Mouse (Mus musculus) heart, adult 2 months (tissue): ENCODE results near the gene Ing3. TPM values are rescaled to one million over a fixed set of nuclear protein-coding genes. Genes with fewer than 3 reads are reported as not detected.

Source experiments
- DNase-seq, 2 experiments: peaks; one replicate each; pipeline ENCODE4 v3.0.0; 2021
- H3K27ac ChIP-seq: fragments of 200-600 bp; 2 replicates; pipeline ENCODE4 v1.8.1; 2022
- H3K27me3 ChIP-seq: fragments of 200-500 bp; 2 replicates; pipeline ENCODE4 v1.6.1; 2012; ENCODE audit warnings: mild to moderate bottlenecking, low read length, inconsistent platforms, mixed read lengths; ENCODE audit not compliant: control insufficient read depth, insufficient read depth
- H3K36me3 ChIP-seq: fragments of 200-500 bp; 2 replicates; pipeline ENCODE4 v1.6.1; 2012; ENCODE audit warnings: low read length, inconsistent platforms; ENCODE audit not compliant: control insufficient read depth, insufficient read depth
- H3K4me1 ChIP-seq: fragments of 200-500 bp; 2 replicates; pipeline ENCODE4 v1.6.1; 2011; ENCODE audit warnings: low read length; ENCODE audit not compliant: control insufficient read depth, insufficient read depth
- H3K4me3 ChIP-seq: fragments of 200-600 bp; 2 replicates; pipeline ENCODE4 v1.8.1; 2022
- H3K79me2 ChIP-seq: fragments of 200-500 bp; replicated peaks from 2 replicates; pipeline ENCODE4 v1.6.1; 2012; ENCODE audit warnings: mild to moderate bottlenecking, inconsistent platforms, low read length, moderate library complexity, mixed read lengths; ENCODE audit not compliant: control insufficient read depth, insufficient read depth
- H3K9ac ChIP-seq: fragments of 200-500 bp; 2 replicates; pipeline ENCODE4 v1.6.1; 2012; ENCODE audit warnings: low read depth, mild to moderate bottlenecking, control low read depth, inconsistent platforms, low read length, mixed read lengths
- CTCF ChIP-seq: fragments of 200-600 bp; IDR thresholded peaks from 2 replicates; pipeline ENCODE4 v1.8.1; 2022; ENCODE audit warnings: antibody characterized with exemption, mild to moderate bottlenecking, moderate library complexity
- EP300 ChIP-seq: fragments of 200-500 bp; IDR thresholded peaks from 2 replicates; pipeline ENCODE4 v1.6.1; 2011; ENCODE audit warnings: low read depth, low read length, control low read depth; ENCODE audit not compliant: insufficient read depth
- POLR2A ChIP-seq: fragments of 200-500 bp; IDR thresholded peaks from 2 replicates; pipeline ENCODE4 v1.6.1; 2011; ENCODE audit warnings: mild to moderate bottlenecking, low read depth, low read length, control low read depth; ENCODE audit not compliant: insufficient read depth
- whole genome bisulfite sequencing: fragments of 180-500 bp; shearing (Covaris S2); methylation state at CpG from one replicate; pipeline ENCODE4 v1.1.7; 2018; 5-methylcytosine and 5-hydroxymethylcytosine counted together
- intact Hi-C: fragments of 180-260 bp; cut with DNase I; formaldehyde crosslinking; loops from one replicate; pipeline ENCODE4 v1.15.1; 2025
- polyA plus RNA-seq: library from polyadenylated mRNA; depleted of rRNA; stranded (reverse); fragments of >200 nt; gene quantifications from 2 replicates; pipeline ENCODE4 v1.2.3, GENCODE M21; 2012
- total RNA-seq, 2 experiments: library from RNA; stranded (reverse); gene quantifications; 2 replicates each; pipeline ENCODE4 v1.2.3; 2021

Ing3 gene
- total and polyA plus RNA-seq, 3 experiments = 5.1 to 14.9 (median 12.1) TPM

DNA sequence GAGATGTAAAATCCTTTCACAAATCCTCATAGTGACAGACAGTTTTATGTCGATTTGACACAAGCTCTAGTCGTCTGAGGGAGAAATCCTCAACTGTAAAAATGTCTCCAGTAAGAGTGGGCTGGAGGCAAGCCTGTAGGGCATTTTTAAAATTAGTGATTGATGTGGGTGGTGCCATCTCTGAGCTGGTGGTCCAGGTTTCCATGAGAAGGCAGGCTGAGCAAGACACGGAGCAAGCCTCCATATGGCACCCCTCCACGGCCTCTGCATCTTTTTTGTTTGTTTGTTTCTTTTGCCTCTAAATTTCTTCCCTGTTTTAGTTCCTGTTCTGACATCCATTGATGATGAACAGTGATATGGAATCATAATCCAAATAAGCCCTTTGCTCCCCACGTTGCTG is 63.1 kb downstream of the Ing3 start:
- TF ChIP-seq POLR2A (no peak), CTCF (no peak), EP300 (no peak)
- peak overlapping the region; percentile 24 for H3K27ac ChIP-seq
- no peak overlapping the region for H3K9ac ChIP-seq

DNA sequence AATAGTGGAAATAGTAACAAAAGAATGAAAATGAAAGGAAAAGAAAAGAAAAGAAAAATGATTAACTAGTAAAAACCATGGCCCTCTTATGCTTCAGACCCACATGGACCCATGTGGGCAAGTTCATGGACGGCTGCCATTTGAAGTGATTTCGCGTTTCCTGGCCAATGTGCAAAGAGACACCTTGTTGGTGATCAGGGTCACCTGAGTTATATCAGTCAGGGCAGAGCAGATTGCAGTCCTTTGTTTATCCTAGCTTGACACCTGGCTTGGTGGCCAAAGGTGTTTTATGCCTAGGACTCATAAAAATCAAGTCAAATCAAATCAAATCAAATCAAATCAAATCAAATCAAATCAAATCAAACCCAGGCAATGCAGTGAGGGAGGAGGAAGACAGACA is 64.0 kb downstream of the Ing3 start:
- Histone ChIP-seq H3K27ac (no peak overlapping the region), H3K4me1 (peaks cover 14% of the 10 kb centered on the region), H3K36me3 (peaks cover 21% of the 10 kb centered on the region), H3K9ac (no peak overlapping the region), H3K27me3 (no peaks in the 10 kb centered on the region), H3K4me3 (no peak overlapping the region), H3K79me2 (peaks cover 2% of the 10 kb centered on the region; the same call in 1 of the 2 replicates)
- intact Hi-C loops = no loop called here
- DNase-seq = no peak
- WGBS = 95% methylated on average over 3 of the region's 3 CpGs
- TF ChIP-seq CTCF (no peak), POLR2A (no peak), EP300 (no peak)

More for the DNA sequence above, 63.1 kb downstream of the Ing3 start:
- H3K27me3 ChIP-seq = no peaks in the 10 kb centered on the region
- intact Hi-C loops = no loop called here
- H3K79me2 ChIP-seq = peaks cover 2% of the 10 kb centered on the region; the same call in 1 of the 2 replicates
- H3K4me1 ChIP-seq = peaks cover 8% of the 10 kb centered on the region
- no peak for DNase-seq
- H3K4me3 ChIP-seq = no peak overlapping the region
- 72% methylated on average over 5 of the region's 5 CpGs for WGBS
- peaks cover 15% of the 10 kb centered on the region for H3K36me3 ChIP-seq

- intact Hi-C loops = no loop called here
- WGBS = 97% methylated on average over 6 of the region's 6 CpGs
These were observed 65.0 kb downstream of the Ing3 start for GRCm38 (mm10) chr6:22014291-22014911.

GRCm38 (mm10) chr6:22017631-22018030 is 68.3 kb downstream of the Ing3 start:
- TF ChIP-seq CTCF (no peak), EP300 (no peak), POLR2A (no peak)
- H3K4me1 ChIP-seq = peaks cover 19% of the 10 kb centered on the region
- DNase-seq = no peak
- 41% methylated on average over 7 of the region's 7 CpGs for WGBS
- H3K9ac ChIP-seq = no peak overlapping the region
- H3K27me3 ChIP-seq = no peaks in the 10 kb centered on the region
- peak overlapping the region; percentile 82 for H3K27ac ChIP-seq
- peaks cover 4% of the 10 kb centered on the region for H3K79me2 ChIP-seq
- peaks cover 35% of the 10 kb centered on the region for H3K36me3 ChIP-seq
- H3K4me3 ChIP-seq = no peak overlapping the region
- intact Hi-C loops = no loop called here

More at GRCm38 (mm10) chr6:22014291-22014911, 65.0 kb downstream of the Ing3 start:
- Histone ChIP-seq H3K4me1 (peaks cover 18% of the 10 kb centered on the region), H3K27ac (no peak overlapping the region), H3K36me3 (peaks cover 28% of the 10 kb centered on the region), H3K79me2 (peaks cover 2% of the 10 kb centered on the region; the same call in 1 of the 2 replicates), H3K4me3 (no peak overlapping the region), H3K9ac (no peak overlapping the region), H3K27me3 (no peaks in the 10 kb centered on the region)
- TF ChIP-seq POLR2A (no peak), CTCF (no peak)
- DNase-seq = no peak

DNA sequence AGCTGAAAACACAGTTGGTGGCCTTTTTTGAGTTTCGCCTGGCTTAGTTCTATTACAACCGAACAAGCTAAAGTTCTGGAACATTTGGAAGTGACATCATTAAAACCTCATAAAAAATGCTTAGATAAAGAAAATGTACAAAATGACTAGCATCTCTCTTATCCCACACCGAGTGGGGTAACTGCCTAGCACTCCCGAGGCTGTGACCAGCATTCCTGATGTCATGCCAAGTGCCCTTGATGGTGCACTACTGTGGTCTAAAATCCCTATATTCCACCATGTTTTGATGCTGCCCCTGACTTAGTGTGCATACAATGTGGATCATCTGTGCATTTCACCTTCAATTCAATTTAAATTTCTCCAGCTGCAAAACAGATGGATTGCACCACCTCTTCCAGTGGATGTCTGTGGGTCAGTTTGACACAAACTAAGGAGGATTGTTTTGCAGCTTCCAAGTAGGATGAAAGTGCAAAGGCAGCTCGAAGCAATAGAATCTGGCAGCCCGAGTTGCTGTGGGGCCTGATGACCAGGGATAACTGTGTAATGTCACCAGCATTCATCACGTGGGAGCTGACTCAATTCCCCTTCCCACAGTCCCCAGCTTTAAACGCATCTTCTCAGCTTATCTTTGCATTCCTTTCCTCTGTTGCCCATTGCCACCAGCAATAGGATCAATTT is 69.5 kb downstream of the Ing3 start:
- DNase-seq = no peak
- intact Hi-C loops = loop anchor here (1.0 kb wide), 2 partner anchors 18 to 34 kb away; partner anchors contain the start of gene Cped1
- WGBS = 33% methylated on average over 8 of the region's 8 CpGs

GRCm38 (mm10) chr6:22019637-22020036 is 70.3 kb downstream of the Ing3 start:
- peak; percentile 63 to 71 for DNase-seq
- 7% methylated on average over 10 of the region's 10 CpGs for WGBS
- peak overlapping the region; percentile 82 for H3K27ac ChIP-seq
- H3K27me3 ChIP-seq = no peaks in the 10 kb centered on the region
- peaks cover 33% of the 10 kb centered on the region for H3K36me3 ChIP-seq
- TF ChIP-seq EP300 = peak; percentile 87
- TF ChIP-seq POLR2A = no peak
- no peak for TF ChIP-seq CTCF
- H3K4me3 ChIP-seq = peak overlapping the region; percentile 1; the same call in 1 of the 2 replicates
- no peak overlapping the region for H3K9ac ChIP-seq
- intact Hi-C loops = loop anchor here (1.0 to 2.0 kb wide), 3 partner anchors 17 to 34 kb away; partner anchors contain the start of gene Cped1
- peaks cover 1% of the 10 kb centered on the region; the same call in 1 of the 2 replicates for H3K79me2 ChIP-seq
- H3K4me1 ChIP-seq = peaks cover 19% of the 10 kb centered on the region

More for the DNA sequence above, 69.5 kb downstream of the Ing3 start:
- Histone ChIP-seq H3K4me3 (no peak overlapping the region), H3K79me2 (peaks cover 3% of the 10 kb centered on the region), H3K36me3 (peaks cover 33% of the 10 kb centered on the region), H3K4me1 (peaks cover 19% of the 10 kb centered on the region), H3K27me3 (no peaks in the 10 kb centered on the region), H3K9ac (no peak overlapping the region), H3K27ac (peak overlapping the region; percentile 82)
- no peak for TF ChIP-seq EP300
- no peak for TF ChIP-seq POLR2A
- TF ChIP-seq CTCF = no peak
